In the genomic region with DNA sequence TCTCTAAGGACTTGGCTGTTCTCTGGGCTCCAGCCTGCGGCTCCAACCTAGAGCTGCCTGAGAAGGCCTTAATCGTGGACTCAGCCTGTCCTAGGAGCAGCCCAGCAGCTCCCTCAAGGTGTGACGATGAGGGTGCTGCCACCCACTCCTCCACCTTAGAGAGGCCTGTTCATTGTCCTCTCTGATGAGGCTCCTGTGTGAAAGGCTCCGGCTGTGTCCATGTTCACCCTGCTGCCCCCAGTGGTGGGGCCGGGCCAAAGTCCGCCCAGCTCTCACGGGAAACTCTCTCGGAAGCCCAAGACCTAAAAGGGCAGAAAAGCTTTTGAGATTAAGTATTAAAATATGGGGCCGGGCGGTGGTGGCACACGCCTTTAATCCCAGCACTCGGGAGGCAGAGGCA, we compare ENCODE assay signal across 8 mouse cellular contexts. TPM values are rescaled to one million over a fixed set of nuclear protein-coding genes. Genes with fewer than 3 reads are reported as not detected.
DNase-seq lines count a peak whose midpoint lies in the region; ATAC-seq and TF ChIP-seq lines count a peak whose summit lies in the region.
"Had no signal": no experiment of that assay in that cellular context is flagged by ENCODE, and none has a peak within 500 bp of the region (broad histone marks: within the 10 kb centered on the region; RNA-seq: fewer than 3 reads in every experiment).

No protein-coding gene starts in this region.

- H3K4me3 ChIP-seq in heart, embryonic 10.5 days: peak overlapping the region; percentile 5; the same call in 1 of the 2 replicates
- no peak overlapping the region for H3K4me3 ChIP-seq in midbrain, postnatal 0 days (ENCODE audit: low read depth, low read length)
- H3K4me3 ChIP-seq: limb, embryonic 12.5 days had no signal

- no peaks in the 10 kb centered on the region for H3K27me3 ChIP-seq in heart, embryonic 10.5 days (ENCODE audit: insufficient read depth, poor library complexity, severe bottlenecking)
- no peaks in the 10 kb centered on the region for H3K27me3 ChIP-seq in midbrain, postnatal 0 days (ENCODE audit: insufficient read depth, low read length)
- H3K27me3 ChIP-seq: limb, embryonic 12.5 days had no signal

- 46% methylated on average over 12 of the region's 12 CpGs for WGBS in heart, embryonic 10.5 days
- 50% methylated on average over 12 of the region's 12 CpGs for WGBS in midbrain, postnatal 0 days

- H3K4me1 ChIP-seq in heart, embryonic 10.5 days: peaks cover 64% of the 10 kb centered on the region
- H3K4me1 ChIP-seq in midbrain, postnatal 0 days (ENCODE audit: insufficient read depth, low read length): no peaks in the 10 kb centered on the region

- no peaks in the 10 kb centered on the region for H3K9me3 ChIP-seq in heart, embryonic 10.5 days
- H3K9me3 ChIP-seq in midbrain, postnatal 0 days (ENCODE audit: low read length): no peaks in the 10 kb centered on the region
- H3K9me3 ChIP-seq: limb, embryonic 12.5 days had no signal

- no peak overlapping the region for H3K4me2 ChIP-seq in midbrain, postnatal 0 days (ENCODE audit: low read depth, low read length, poor library complexity, severe bottlenecking)
- H3K4me2 ChIP-seq: limb, embryonic 12.5 days had no signal

- peak; percentile 55 for TF ChIP-seq CTCF in midbrain, postnatal 0 days (IDR thresholded peaks at IDR 0.05)

- DNase-seq in spleen, postnatal 36 days (ENCODE audit: low spot score in 2 of 2): peak; percentile 42 to 47
- no peak for DNase-seq in spleen, adult 18-20 months
- DNase-seq in heart, embryonic 10.5 days (ENCODE audit: low spot score): no peak
- peak; percentile 83 to 93 for DNase-seq in kidney, postnatal 25 days
- DNase-seq in midbrain, postnatal 0 days (ENCODE audit: low spot score): no peak
- no peak for DNase-seq in frontal cortex, postnatal 10 days (ENCODE audit: low spot score in 2 of 2)
- DNase-seq in layer of hippocampus, postnatal 36 days: no peak

- peak overlapping the region; percentile 94 for H3K27ac ChIP-seq in heart, embryonic 10.5 days
- H3K27ac ChIP-seq in midbrain, postnatal 0 days (ENCODE audit: low read depth, low read length): no peak overlapping the region
- H3K27ac ChIP-seq: limb, embryonic 12.5 days had no signal

- H3K9ac ChIP-seq in midbrain, postnatal 0 days (replicated peaks; ENCODE audit: low read length, poor library complexity, severe bottlenecking): no peak overlapping the region
- H3K9ac ChIP-seq: limb, embryonic 12.5 days had no signal

- no peaks in the 10 kb centered on the region for H3K36me3 ChIP-seq in heart, embryonic 10.5 days
- H3K36me3 ChIP-seq in midbrain, postnatal 0 days (ENCODE audit: insufficient read depth, low read length): no peaks in the 10 kb centered on the region
- H3K36me3 ChIP-seq: limb, embryonic 12.5 days had no signal

- no peak for ATAC-seq in midbrain, postnatal 0 days (ENCODE audit: low FRiP score)

RNA-seq across cellular contexts. Expression of a gene that starts 48.3 kb away (rescaled TPM):
- polyA plus RNA-seq in heart, embryonic 10.5 days (2016; fragmentation: Nextera tagmentation; extraction: Ambion mirVana): 74.4 and 75.2 TPM in 2 replicates
- total RNA-seq in midbrain, postnatal 0 days (2014; rRNA removed): 95.2 and 108 TPM in 2 replicates
- 84.2 and 85.8 TPM in 2 replicates for polyA plus RNA-seq in midbrain, postnatal 0 days (2015; fragmentation: Nextera tagmentation; extraction: Ambion mirVana)
- 10 to 100 TPM; 75.6 to 75.9 TPM for total RNA-seq in layer of hippocampus, postnatal 36 days (2021)

RNA-seq across cellular contexts. Expression of a gene that starts 55.5 kb away (rescaled TPM):
- 40.6 and 46.3 TPM in 2 replicates for polyA plus RNA-seq in heart, embryonic 10.5 days (2016; fragmentation: Nextera tagmentation; extraction: Ambion mirVana)
- total RNA-seq in midbrain, postnatal 0 days (2014; rRNA removed): 11.2 and 19.1 TPM in 2 replicates
- polyA plus RNA-seq in midbrain, postnatal 0 days (2015; fragmentation: Nextera tagmentation; extraction: Ambion mirVana): 11.2 and 11.7 TPM in 2 replicates
- 10 to 100 TPM; 13.5 to 14.2 TPM for total RNA-seq in layer of hippocampus, postnatal 36 days (2021)

RNA-seq across cellular contexts. Expression of a gene that starts 58.1 kb away (rescaled TPM):
- polyA plus RNA-seq in heart, embryonic 10.5 days (2016; fragmentation: Nextera tagmentation; extraction: Ambion mirVana): 2.1 and 2.5 TPM in 2 replicates
- 3.7 and 4.8 TPM in 2 replicates for total RNA-seq in midbrain, postnatal 0 days (2014; rRNA removed)
- polyA plus RNA-seq in midbrain, postnatal 0 days (2015; fragmentation: Nextera tagmentation; extraction: Ambion mirVana): 2.1 and 2.7 TPM in 2 replicates
- total RNA-seq in layer of hippocampus, postnatal 36 days (2021): 1 to 10 TPM; 2.5 to 2.7 TPM

Comparison
In these comparisons a context has a peak if more than half of its experiments do, and no peak if none do; other contexts are left out.
1. DNase-seq: peak in spleen, postnatal 36 days (2 of 2) and kidney, postnatal 25 days (2 of 2); none in spleen, adult 18-20 months (0 of 2), heart, embryonic 10.5 days (single experiment), midbrain, postnatal 0 days (single experiment), frontal cortex, postnatal 10 days (0 of 2) and layer of hippocampus, postnatal 36 days (0 of 2).